Mouse (Mus musculus): ENCODE measurements around the gene Alkbh7. TPM values are rescaled to one million over a fixed set of nuclear protein-coding genes. Genes with fewer than 3 reads are reported as not detected.

Alkbh7 gene
- total RNA-seq, 1 experiment from 2014 or later, result 13.2 TPM

- ATAC-seq (replicated peaks in 1 of 2; ENCODE audit: insufficient read depth in 1 of 2, low FRiP score in 2 of 2, low TSS enrichment in 1 of 2, low read depth in 1 of 2, poor library complexity in 2 of 2, severe bottlenecking in 2 of 2), result peak; percentile 87 to 89
Measured at GRCm38 (mm10) chr17:57011236-57012141, 14.3 kb downstream of the Alkbh7 start, which contains the start of the genes Gtf2f1 and Gm17949. TSS of gene Gtf2f1 (minus strand) at chr17:57011288. TSS of gene Gm17949 (plus strand) at chr17:57011469.

GRCm38 (mm10) chr17:57012245-57012795, 15.2 kb downstream of the Alkbh7 start:
- ATAC-seq (replicated peaks in 1 of 2; ENCODE audit: insufficient read depth in 1 of 2, low FRiP score in 2 of 2, low TSS enrichment in 1 of 2, low read depth in 1 of 2, poor library complexity in 2 of 2, severe bottlenecking in 2 of 2), result no peak

- ATAC-seq (replicated peaks in 1 of 2; ENCODE audit: insufficient read depth in 1 of 2, low FRiP score in 2 of 2, low TSS enrichment in 1 of 2, low read depth in 1 of 2, poor library complexity in 2 of 2, severe bottlenecking in 2 of 2), result peak in 1 of 2 experiments; percentile 18; a peak in 1 of 4 replicates
Measured at GRCm38 (mm10) chr17:57019693-57020092, 22.6 kb downstream of the Alkbh7 start.

- ATAC-seq (replicated peaks in 1 of 2; ENCODE audit: insufficient read depth in 1 of 2, low FRiP score in 2 of 2, low TSS enrichment in 1 of 2, low read depth in 1 of 2, poor library complexity in 2 of 2, severe bottlenecking in 2 of 2), result no peak
Measured at GRCm38 (mm10) chr17:57020960-57021359, 23.8 kb downstream of the Alkbh7 start.

GRCm38 (mm10) chr17:57027471-57027870, 30.3 kb downstream of the Alkbh7 start:
- no peak for ATAC-seq (replicated peaks in 1 of 2; ENCODE audit: insufficient read depth in 1 of 2, low FRiP score in 2 of 2, low TSS enrichment in 1 of 2, low read depth in 1 of 2, poor library complexity in 2 of 2, severe bottlenecking in 2 of 2)

- ATAC-seq (replicated peaks in 1 of 2; ENCODE audit: insufficient read depth in 1 of 2, low FRiP score in 2 of 2, low TSS enrichment in 1 of 2, low read depth in 1 of 2, poor library complexity in 2 of 2, severe bottlenecking in 2 of 2), result no peak
Measured at GRCm38 (mm10) chr17:57029691-57030090, 32.6 kb downstream of the Alkbh7 start.

GRCm38 (mm10) chr17:57030931-57031660, 34.0 kb downstream of the Alkbh7 start, which contains the start of gene Khsrp:
TSS of gene Khsrp (minus strand) at chr17:57031522.
- ATAC-seq (replicated peaks in 1 of 2; ENCODE audit: insufficient read depth in 1 of 2, low FRiP score in 2 of 2, low TSS enrichment in 1 of 2, low read depth in 1 of 2, poor library complexity in 2 of 2, severe bottlenecking in 2 of 2), result no peak

GRCm38 (mm10) chr17:57031661-57032420, 34.7 kb downstream of the Alkbh7 start:
- peak; percentile 89 for ATAC-seq (replicated peaks in 1 of 2; ENCODE audit: insufficient read depth in 1 of 2, low FRiP score in 2 of 2, low TSS enrichment in 1 of 2, low read depth in 1 of 2, poor library complexity in 2 of 2, severe bottlenecking in 2 of 2)

GRCm38 (mm10) chr17:57032854-57033253, 35.7 kb downstream of the Alkbh7 start:
- no peak for ATAC-seq (replicated peaks in 1 of 2; ENCODE audit: insufficient read depth in 1 of 2, low FRiP score in 2 of 2, low TSS enrichment in 1 of 2, low read depth in 1 of 2, poor library complexity in 2 of 2, severe bottlenecking in 2 of 2)

GRCm38 (mm10) chr17:57038978-57039377, 41.8 kb downstream of the Alkbh7 start:
- ATAC-seq (replicated peaks in 1 of 2; ENCODE audit: insufficient read depth in 1 of 2, low FRiP score in 2 of 2, low TSS enrichment in 1 of 2, low read depth in 1 of 2, poor library complexity in 2 of 2, severe bottlenecking in 2 of 2), result no peak; a peak in 1 of 4 replicates

GRCm38 (mm10) chr17:57041554-57041953, 44.4 kb downstream of the Alkbh7 start, which contains the start of gene Slc25a41:
TSS of gene Slc25a41 (minus strand) at chr17:57041654.
- no peak for ATAC-seq (replicated peaks in 1 of 2; ENCODE audit: insufficient read depth in 1 of 2, low FRiP score in 2 of 2, low TSS enrichment in 1 of 2, low read depth in 1 of 2, poor library complexity in 2 of 2, severe bottlenecking in 2 of 2)

GRCm38 (mm10) chr17:57047406-57047805, 50.3 kb downstream of the Alkbh7 start:
- no peak for ATAC-seq (replicated peaks in 1 of 2; ENCODE audit: insufficient read depth in 1 of 2, low FRiP score in 2 of 2, low TSS enrichment in 1 of 2, low read depth in 1 of 2, poor library complexity in 2 of 2, severe bottlenecking in 2 of 2)

GRCm38 (mm10) chr17:57048816-57049215, 51.7 kb downstream of the Alkbh7 start:
- ATAC-seq (replicated peaks in 1 of 2; ENCODE audit: insufficient read depth in 1 of 2, low FRiP score in 2 of 2, low TSS enrichment in 1 of 2, low read depth in 1 of 2, poor library complexity in 2 of 2, severe bottlenecking in 2 of 2), result no peak; a peak in 2 of 4 replicates

Other genes with a start within 250 kb of the Alkbh7 start
- gene Nrtn, start 239.8 kb upstream of the Alkbh7 start, total RNA-seq (2017), result not detected in 2 replicates
- 21.0 and 26.2 TPM in 2 replicates for gene Dus3l, start 232.6 kb upstream of the Alkbh7 start, total RNA-seq (2017)
- 1.4 TPM in 1 of 2 replicates, not detected in the other for gene Prr22, start 227.1 kb upstream of the Alkbh7 start, total RNA-seq (2017)
- 5.0 and 5.1 TPM in 2 replicates for gene Rfx2, start 166.3 kb upstream of the Alkbh7 start, total RNA-seq (2017)
- gene Acsbg2, start 122.9 kb upstream of the Alkbh7 start, total RNA-seq (2017), result not detected in 2 replicates
- 0.44 TPM in 1 of 2 replicates, not detected in the other for gene 1700061G19Rik, start 121.9 kb upstream of the Alkbh7 start, total RNA-seq (2017)
- gene Mllt1, start 61.9 kb upstream of the Alkbh7 start, total RNA-seq (2017), result 15.3 and 19.3 TPM in 2 replicates
- gene Acer1, start 15.2 kb upstream of the Alkbh7 start, total RNA-seq (2017), result not detected in 2 replicates
- gene Clpp, start 7.0 kb upstream of the Alkbh7 start, total RNA-seq (2017), result 43.0 and 66.4 TPM in 2 replicates
- gene Pspn, start 2.7 kb downstream of the Alkbh7 start, total RNA-seq (2017), result not detected in 2 replicates
- 89.5 and 124 TPM in 2 replicates for gene Gtf2f1, start 13.9 kb downstream of the Alkbh7 start, total RNA-seq (2017)
- gene Gm17949, start 14.1 kb downstream of the Alkbh7 start, total RNA-seq (2017), result 0.56 TPM in 1 of 2 replicates, not detected in the other
- gene Khsrp, start 34.2 kb downstream of the Alkbh7 start, total RNA-seq (2017), result 67.1 and 94.5 TPM in 2 replicates
- not detected in 2 replicates for gene Slc25a41, start 44.3 kb downstream of the Alkbh7 start, total RNA-seq (2017)
- gene Crb3, start 61.8 kb downstream of the Alkbh7 start, total RNA-seq (2017), result 0.56 TPM in 1 of 2 replicates, not detected in the other
- 5.1 and 9.7 TPM in 2 replicates for gene Slc25a23, start 62.5 kb downstream of the Alkbh7 start, total RNA-seq (2017)
- gene Dennd1c, start 81.2 kb downstream of the Alkbh7 start, total RNA-seq (2017), result 21.1 and 24.2 TPM in 2 replicates
- gene Tubb4a, start 90.4 kb downstream of the Alkbh7 start, total RNA-seq (2017), result 0.30 TPM in 1 of 2 replicates, not detected in the other
- 2.5 and 2.8 TPM in 2 replicates for gene Tnfsf9, start 108.0 kb downstream of the Alkbh7 start, total RNA-seq (2017)
- 0.75 TPM in 1 of 2 replicates, not detected in the other for gene Cd70, start 152.4 kb downstream of the Alkbh7 start, total RNA-seq (2017)
- gene Tnfsf14, start 196.8 kb downstream of the Alkbh7 start, total RNA-seq (2017), result 12.3 and 13.3 TPM in 2 replicates
- gene C3, start 230.8 kb downstream of the Alkbh7 start, total RNA-seq (2017), result 28.0 and 125 TPM in 2 replicates

Measured in hematopoietic stem cell, adult 5-6 weeks (primary cell).